Mouse (Mus musculus) olfactory bulb, adult 2 months (tissue): ENCODE measurements around the gene Pfkm. TPM values are rescaled to one million over a fixed set of nuclear protein-coding genes. Genes with fewer than 3 reads are reported as not detected.

Source experiments
- H3K27ac ChIP-seq: fragments of 200-500 bp; 2 replicates; pipeline ENCODE4 v1.5.1; 2012; ENCODE audit warnings: low read depth, low read length; ENCODE audit not compliant: insufficient read depth
- H3K4me1 ChIP-seq: fragments of 200-500 bp; 2 replicates; pipeline ENCODE4 v1.6.1; 2012; ENCODE audit warnings: low read length; ENCODE audit not compliant: control insufficient read depth, insufficient read depth
- H3K4me3 ChIP-seq: fragments of 200-500 bp; 2 replicates; pipeline ENCODE4 v1.5.1; 2012; ENCODE audit warnings: mild to moderate bottlenecking, low read depth, low read length, moderate library complexity; ENCODE audit not compliant: insufficient read depth
- CTCF ChIP-seq: fragments of 200-500 bp; IDR thresholded peaks from 2 replicates; pipeline ENCODE4 v1.5.1; 2012; ENCODE audit warnings: low read depth, mild to moderate bottlenecking, low read length, moderate library complexity; ENCODE audit not compliant: insufficient read depth
- POLR2A ChIP-seq: fragments of 200-500 bp; IDR thresholded peaks from 2 replicates; pipeline ENCODE4 v1.6.1; 2012; ENCODE audit warnings: mild to moderate bottlenecking, low read depth, low read length, moderate library complexity; ENCODE audit not compliant: insufficient read depth
- WGBS: fragments of 180-500 bp; shearing (Covaris S2); methylation state at CpG from one replicate; pipeline ENCODE4 v1.1.7; 2018; 5-methylcytosine and 5-hydroxymethylcytosine counted together
- polyA plus RNA-seq: library from polyadenylated mRNA; stranded (reverse); fragments of >200 nt; gene quantifications from 2 replicates; pipeline ENCODE4 v1.2.4, GENCODE M21; 2012; ENCODE audit warnings: low replicate concordance; ENCODE audit not compliant: missing spikeins, insufficient read depth, insufficient read length

The Pfkm gene
- polyA plus RNA-seq, 1 experiment = not detected

- WGBS = 77% methylated on average over 10 of the region's 10 CpGs
- Histone ChIP-seq H3K4me1 (peaks cover 4% of the 10 kb centered on the region; the same call in 1 of the 2 replicates), H3K4me3 (no peak overlapping the region), H3K27ac (no peak overlapping the region)
- TF ChIP-seq POLR2A = no peak
- no peak for TF ChIP-seq CTCF
These were observed 50.1 kb downstream of the Pfkm start for GRCm38 (mm10) chr15:98142515-98142914.

- peaks cover 4% of the 10 kb centered on the region; the same call in 1 of the 2 replicates for H3K4me1 ChIP-seq
- peak overlapping the region; percentile 78 for H3K4me3 ChIP-seq
- no peak for TF ChIP-seq POLR2A
- TF ChIP-seq CTCF = no peak
- WGBS = 1% methylated on average over 36 of the region's 36 CpGs
- H3K27ac ChIP-seq = no peak overlapping the region
These were observed 52.6 kb downstream of the Pfkm start for GRCm38 (mm10) chr15:98144861-98145507.

- Histone ChIP-seq H3K4me1 (peaks cover 4% of the 10 kb centered on the region; the same call in 1 of the 2 replicates), H3K4me3 (peak overlapping the region; percentile 78), H3K27ac (0 out of 2 replicates have a peak overlapping the region, but pooled peaks have one; percentile 59)
- under 1% methylated on average over 38 of the region's 38 CpGs for WGBS
- TF ChIP-seq POLR2A (peak; percentile 55; the same call in 1 of the 2 replicates), CTCF (no peak)
These were observed 53.3 kb downstream of the Pfkm start for GRCm38 (mm10) chr15:98145559-98146181.

- TF ChIP-seq POLR2A (no peak), CTCF (no peak)
- H3K4me3 ChIP-seq = no peak overlapping the region
- WGBS = 89% methylated on average over 3 of the region's 3 CpGs
- H3K27ac ChIP-seq = no peak overlapping the region
- peaks cover 4% of the 10 kb centered on the region; the same call in 1 of the 2 replicates for H3K4me1 ChIP-seq
These were observed 56.0 kb downstream of the Pfkm start for GRCm38 (mm10) chr15:98148356-98148755.

- Histone ChIP-seq H3K4me3 (no peak overlapping the region), H3K27ac (no peak overlapping the region), H3K4me1 (peaks cover 4% of the 10 kb centered on the region; the same call in 1 of the 2 replicates)
- WGBS = 71% methylated on average over 10 of the region's 10 CpGs
- TF ChIP-seq POLR2A = no peak
- no peak for TF ChIP-seq CTCF
These were observed 56.8 kb downstream of the Pfkm start for GRCm38 (mm10) chr15:98149166-98149602.

- WGBS = 54% methylated on average over 7 of the region's 7 CpGs
These were observed 60.5 kb downstream of the Pfkm start for GRCm38 (mm10) chr15:98152916-98153315.

GRCm38 (mm10) chr15:98153625-98154024 lies 61.2 kb downstream of the Pfkm start:
- WGBS = 30% methylated on average over 3 of the region's 3 CpGs
- peak overlapping the region; percentile 88 for H3K27ac ChIP-seq
- H3K4me3 ChIP-seq = no peak overlapping the region
- TF ChIP-seq POLR2A = no peak
- no peaks in the 10 kb centered on the region for H3K4me1 ChIP-seq

More at GRCm38 (mm10) chr15:98152916-98153315, 60.5 kb downstream of the Pfkm start:
- H3K4me3 ChIP-seq = no peak overlapping the region
- H3K27ac ChIP-seq = 0 out of 2 replicates have a peak overlapping the region, but pooled peaks have one; percentile 35
- H3K4me1 ChIP-seq = no peaks in the 10 kb centered on the region
- TF ChIP-seq POLR2A (no peak), CTCF (no peak)

GRCm38 (mm10) chr15:98154146-98154545 lies 61.8 kb downstream of the Pfkm start:
- no peak overlapping the region for H3K4me3 ChIP-seq
- WGBS = 61% methylated on average over 4 of the region's 4 CpGs
- H3K4me1 ChIP-seq = no peaks in the 10 kb centered on the region
- no peak for TF ChIP-seq POLR2A
- TF ChIP-seq CTCF = no peak
- H3K27ac ChIP-seq = no peak overlapping the region

GRCm38 (mm10) chr15:98154631-98155030 lies 62.2 kb downstream of the Pfkm start:
- Histone ChIP-seq H3K4me1 (no peaks in the 10 kb centered on the region), H3K4me3 (no peak overlapping the region), H3K27ac (no peak overlapping the region)
- WGBS = 86% methylated on average over 3 of the region's 3 CpGs
- TF ChIP-seq POLR2A (no peak), CTCF (no peak)
